Mouse (Mus musculus): ENCODE data around the gene Optc.

The Optc gene

DNA sequence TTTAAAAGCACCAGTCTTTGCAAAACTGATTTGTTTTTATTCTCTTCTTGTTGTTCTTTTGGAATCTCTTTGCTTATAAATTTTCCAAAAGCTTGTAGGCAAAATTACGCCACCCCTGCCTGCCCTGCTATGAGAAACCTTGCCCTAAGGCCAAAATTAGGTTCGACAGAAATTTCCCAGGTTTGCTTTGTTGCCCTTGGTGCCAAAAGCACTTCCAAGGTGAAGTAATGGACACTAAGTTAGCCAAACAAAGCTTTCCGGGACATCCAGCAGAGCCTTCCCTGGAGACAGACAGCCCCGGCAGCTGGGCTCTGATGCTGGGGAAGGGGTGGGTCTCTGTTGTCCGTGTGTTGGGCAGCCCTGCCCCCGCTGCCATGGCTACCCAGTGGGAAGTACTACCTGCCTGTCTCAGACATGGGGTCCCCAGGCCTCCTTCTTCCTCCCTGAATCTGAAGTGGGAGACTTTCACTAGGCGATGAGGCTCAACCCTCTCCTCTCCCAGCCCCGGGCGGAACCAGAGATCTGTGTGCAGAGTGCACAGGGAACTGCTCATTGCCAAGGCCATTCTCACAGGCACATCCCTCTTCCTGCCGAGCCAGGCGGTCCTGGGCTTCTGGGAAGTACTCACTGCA, 9.8 kb upstream of the Optc start:
- DNase-seq = peak; percentile 69

DNA sequence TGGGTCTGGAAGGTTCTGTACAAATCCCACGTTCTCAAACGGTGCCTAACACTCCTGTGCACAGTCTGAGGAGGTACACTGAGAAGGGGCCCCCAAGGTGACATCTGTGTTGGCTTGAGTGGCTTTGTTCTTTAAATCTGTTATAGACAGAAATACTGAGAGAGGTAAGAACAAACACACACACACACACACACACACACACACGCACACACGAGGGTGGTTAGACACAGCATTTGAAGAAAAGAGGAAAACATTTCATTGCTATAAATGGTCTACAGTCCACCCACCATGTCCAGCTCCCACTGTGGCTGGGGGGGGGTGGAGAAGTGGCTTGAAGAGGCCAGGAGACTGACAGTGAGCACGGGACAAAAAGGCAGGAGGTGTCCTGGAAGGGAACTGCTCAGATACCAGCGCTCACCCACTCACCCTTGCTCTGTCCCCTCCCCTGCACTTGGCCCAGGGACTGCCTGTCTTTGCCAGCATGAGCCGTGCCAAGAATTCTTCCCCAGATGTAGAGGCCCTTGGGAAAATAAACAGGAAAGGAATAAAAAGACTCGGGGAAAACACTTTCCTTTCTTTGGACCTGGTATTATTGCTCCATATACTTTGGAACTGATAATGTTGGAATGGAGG, 8.0 kb upstream of the Optc start:
- DNase-seq = peak; percentile 96

DNA sequence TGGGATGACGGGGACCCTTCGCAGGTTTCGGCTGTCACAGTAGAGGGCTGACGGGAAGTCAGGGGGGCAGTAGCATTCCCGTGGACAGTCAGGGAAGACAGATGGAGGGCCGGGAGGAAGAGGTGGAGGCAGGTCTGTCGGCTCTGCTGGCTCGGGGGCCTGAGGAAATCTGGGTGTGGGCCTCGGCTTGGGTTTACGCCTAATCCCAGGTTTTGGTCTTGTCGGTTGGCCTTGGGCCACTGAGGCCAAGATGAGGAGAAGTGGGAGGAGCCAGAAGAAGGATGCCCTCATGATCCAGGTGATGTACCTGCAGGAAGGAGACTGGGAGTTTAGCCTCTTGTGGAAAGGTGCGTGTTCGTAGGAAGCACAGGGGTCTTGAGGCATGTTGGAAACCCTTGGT, 7.3 kb upstream of the Optc start:
- no peak for DNase-seq

GRCm38 (mm10) chr1:133913018-133913417, 5.2 kb upstream of the Optc start:
- DNase-seq = no peak

DNA sequence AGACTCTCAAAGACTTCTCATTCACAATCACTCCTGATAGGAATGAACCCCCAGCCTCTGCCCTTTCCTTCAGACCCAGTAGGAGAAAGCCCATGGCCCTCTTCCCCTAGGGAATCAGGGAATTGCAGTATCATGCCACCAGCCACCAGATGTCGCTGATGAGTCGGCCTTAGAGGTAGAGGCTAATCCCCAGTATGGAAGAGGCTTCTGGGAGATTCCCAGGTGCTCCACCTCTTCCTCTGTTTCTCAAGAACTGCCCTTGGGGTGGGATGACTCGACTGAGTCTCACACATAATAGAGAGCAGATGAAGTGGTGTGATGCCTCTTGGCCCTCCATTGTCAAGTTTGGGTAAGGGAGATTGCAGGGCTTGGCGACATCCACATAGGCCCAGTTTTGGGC, 3.7 kb upstream of the Optc start:
- DNase-seq = peak; percentile 87

GRCm38 (mm10) chr1:133911008-133911407, 3.2 kb upstream of the Optc start:
- DNase-seq = no peak

DNA sequence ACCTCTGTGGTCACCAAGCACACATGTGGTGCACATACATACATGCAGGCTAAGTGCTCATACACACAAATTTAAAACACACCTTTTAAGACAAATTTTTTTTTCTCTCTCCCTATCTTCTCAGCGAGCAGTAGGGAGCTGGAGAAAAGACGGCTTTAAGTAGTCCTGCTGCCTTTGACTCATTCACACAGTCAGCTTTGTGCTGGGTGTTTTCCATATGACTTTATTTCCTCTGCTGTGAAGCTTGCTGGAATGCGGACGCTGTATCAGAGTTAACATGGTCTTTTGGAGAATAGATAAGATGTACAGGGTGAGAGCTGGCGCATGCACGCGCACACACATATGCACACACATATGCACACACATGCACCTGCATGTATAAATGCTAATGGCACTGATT, 2.3 kb upstream of the Optc start:
- DNase-seq = no peak

- DNase-seq = peak; percentile 50
Measured at GRCm38 (mm10) chr1:133908659-133909575, 1.1 kb upstream of the Optc start.

DNA sequence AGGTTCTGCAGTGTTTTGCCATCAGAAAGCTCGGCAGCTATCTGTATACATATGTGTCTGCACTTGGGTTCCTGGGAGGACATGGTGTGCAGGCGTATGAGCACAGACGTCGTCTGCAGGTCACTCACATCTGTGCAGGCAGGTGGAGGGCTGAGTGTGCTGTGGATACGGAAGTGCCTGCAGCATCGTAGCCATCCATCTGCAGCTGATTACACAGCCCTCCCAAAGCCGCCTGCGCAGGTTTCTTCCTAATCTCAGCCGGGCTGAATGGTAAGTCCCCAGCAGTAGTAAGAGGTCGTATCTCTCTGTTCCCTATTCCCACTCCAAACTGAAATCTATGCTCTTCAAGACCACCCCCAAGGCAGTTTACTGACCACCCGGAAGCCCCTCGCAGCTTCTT, 1.4 kb downstream of the Optc start:
- DNase-seq = no peak

DNA sequence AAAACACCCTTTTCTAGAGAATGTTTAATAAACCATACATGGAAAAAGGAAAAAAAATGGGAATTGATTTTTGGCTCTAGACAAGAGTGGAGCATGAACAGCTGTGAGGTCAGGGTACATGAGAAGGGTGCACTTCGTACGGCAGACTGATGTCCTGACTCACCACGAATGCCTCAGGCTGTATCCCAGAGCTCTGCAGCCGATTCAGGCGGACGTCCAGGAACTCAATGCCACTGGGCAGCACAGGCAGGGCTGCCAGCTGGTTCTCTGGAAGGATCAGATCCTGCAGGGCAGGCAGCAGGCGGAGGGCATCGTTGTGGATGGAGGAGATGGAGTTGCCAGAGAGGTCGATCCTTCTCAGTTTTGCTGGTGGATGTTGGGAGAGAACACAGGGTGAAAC, 7.0 kb downstream of the Optc start:
- no peak for DNase-seq

DNA sequence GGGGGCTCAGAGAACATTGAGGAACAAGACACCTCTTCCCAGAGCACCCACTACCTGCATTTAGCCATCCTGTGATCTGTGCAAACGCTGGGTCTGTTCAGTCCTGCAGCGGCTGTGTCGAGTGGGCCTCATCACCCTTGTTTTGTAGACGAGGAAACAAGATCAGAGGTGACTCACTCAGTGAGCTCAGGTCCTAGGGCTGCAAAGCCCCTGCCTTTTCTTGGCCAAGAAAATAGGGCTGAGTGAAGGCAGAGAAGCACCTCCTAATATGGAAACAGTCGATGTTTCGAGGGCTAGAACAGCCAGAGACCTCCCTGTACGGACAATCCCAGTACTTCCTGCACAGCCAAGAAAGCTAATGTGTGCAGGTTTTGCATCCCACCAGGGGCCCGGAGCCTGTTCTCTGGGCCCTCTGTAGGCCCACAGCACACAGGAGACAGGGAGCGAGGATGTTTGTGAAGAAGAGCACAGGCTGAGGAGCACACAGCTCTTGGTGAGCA, 8.7 kb downstream of the Optc start:
- no peak for DNase-seq

GRCm38 (mm10) chr1:133897293-133897692, 10.5 kb downstream of the Optc start:
- DNase-seq = no peak

DNA sequence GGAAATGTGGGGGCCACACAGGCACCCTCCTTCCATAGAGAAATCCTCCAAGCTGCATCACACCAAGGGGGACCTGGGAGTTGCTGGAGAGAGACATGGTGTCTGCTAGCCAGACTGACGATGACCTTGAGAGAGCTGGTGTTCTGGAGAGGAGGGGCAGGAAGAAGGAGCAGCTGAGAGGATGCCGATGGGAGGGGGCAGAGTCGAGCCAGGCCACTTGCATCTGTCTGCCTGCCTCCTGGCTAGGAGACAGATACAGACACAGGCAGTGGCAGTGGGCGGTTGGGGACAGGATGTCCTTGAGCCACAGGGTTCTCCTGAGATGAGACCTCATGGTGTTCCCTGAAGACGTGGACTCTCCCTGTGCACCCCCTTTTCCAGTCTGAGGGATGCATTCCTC, 16.3 kb downstream of the Optc start:
- DNase-seq = peak; percentile 78

- no peak for DNase-seq
Measured at GRCm38 (mm10) chr1:133889949-133890598, 17.7 kb downstream of the Optc start.

- no peak for DNase-seq
Measured at GRCm38 (mm10) chr1:133887538-133888250, 20.1 kb downstream of the Optc start.

DNA sequence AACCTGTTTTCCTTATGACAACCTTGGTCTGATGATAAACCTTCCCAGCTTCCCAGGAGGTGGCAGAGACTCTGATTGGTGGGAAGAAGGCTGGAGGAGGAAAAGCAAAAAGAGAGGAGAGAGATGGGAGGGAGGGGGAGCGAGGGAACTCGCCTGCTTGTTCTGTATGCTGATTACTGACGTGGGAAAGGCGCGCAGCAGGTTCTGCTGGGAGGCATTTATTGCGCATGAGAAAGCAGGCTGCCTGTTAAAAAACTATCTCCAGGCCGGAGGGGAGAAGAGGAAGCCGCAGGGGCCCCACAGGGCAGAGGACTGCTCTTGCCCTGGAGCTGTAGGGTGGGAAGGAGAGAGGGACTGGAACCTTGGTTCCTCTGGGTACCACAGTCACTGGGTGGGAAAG, 20.8 kb downstream of the Optc start:
- no peak for DNase-seq

DNA sequence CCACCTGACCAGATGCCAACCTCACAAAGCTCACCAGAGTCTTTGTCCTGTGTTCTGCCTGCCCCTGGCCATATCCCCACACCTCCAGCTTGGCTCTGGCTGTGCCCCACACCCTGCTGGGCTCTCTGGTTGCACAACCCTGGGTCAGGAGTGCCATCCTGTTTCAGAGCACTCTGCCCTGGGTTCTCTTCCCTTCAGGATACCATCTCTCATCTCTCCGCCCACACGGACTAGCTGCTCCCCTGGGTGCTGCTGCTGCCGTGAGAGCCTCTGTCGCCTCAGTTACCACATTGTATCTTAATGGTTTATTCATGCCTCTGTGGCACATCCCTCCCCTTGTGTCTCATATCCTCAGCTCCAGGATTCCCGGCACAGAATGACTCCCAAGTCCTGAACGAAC, 21.4 kb downstream of the Optc start:
- DNase-seq = no peak

DNA sequence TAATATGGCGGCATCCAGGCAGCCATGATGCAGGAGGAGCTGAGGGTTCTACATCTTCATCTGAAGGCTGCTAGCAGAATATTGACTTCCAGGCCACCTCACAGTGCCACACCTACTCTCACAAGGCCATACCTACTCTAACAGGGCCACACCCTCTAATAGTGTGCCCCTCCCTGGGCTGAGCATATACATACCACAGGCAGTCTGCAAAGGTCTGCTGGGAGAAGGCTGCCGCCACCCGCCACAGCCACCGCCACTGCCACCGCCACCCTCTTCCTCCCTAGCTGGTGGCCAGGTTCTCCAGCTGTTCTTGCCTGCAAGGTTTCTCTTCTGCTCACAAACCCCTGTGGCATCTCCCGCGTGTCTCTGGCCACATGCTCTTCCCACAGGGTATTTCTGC, 22.0 kb downstream of the Optc start:
- DNase-seq = no peak

DNA sequence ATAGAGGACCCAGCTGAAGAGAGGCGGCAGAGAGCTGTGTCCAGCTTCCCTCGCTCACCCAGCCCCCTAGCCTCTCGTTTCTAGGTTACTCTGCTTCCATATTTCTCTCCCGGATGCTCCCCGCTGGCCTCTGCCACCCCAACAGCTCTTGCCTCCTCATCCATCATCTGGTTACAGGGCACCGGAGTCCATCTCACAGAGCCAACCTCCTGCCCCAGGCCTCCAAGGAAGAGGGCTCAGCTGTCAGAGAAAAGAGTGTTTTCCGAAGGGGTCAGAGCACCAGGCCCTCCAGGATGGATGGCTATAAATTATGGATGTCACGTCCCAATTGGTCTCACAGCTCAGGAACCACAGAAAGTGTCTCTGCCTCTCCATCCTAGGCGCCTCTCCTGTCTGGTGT, 23.1 kb downstream of the Optc start:
- no peak for DNase-seq

- DNase-seq = no peak
Measured at GRCm38 (mm10) chr1:133884090-133884489, 23.7 kb downstream of the Optc start.

GRCm38 (mm10) chr1:133882283-133883217, 25.2 kb downstream of the Optc start:
- DNase-seq = no peak
